Mouse (Mus musculus): Measurements from ENCODE around the gene Prorsd1. TPM values are rescaled to one million over a fixed set of nuclear protein-coding genes. Genes with fewer than 3 reads are reported as not detected.

The Prorsd1 gene
- polyA plus RNA-seq, 1 experiment from 2014 or later = 31.9 TPM

DNA sequence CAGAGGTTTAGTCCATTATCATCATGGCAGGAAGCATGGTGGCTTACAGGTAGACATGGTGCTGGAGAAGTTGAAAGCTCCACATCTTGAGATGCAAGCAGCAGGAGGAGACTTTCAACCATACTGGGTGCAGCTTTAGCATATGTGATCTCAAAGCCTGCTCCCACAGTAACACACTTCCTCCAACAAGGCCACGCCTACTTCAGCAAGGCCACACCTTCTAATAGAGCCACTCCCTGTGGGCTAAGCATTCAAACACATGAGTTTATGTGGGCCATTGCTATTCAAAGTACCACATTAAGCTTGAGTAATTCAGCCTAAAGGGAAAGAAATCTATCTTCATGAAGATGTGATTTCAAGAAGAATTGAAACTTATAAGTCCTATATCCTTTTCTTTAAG is 21.7 kb downstream of the Prorsd1 start:
- H3K27me3 ChIP-seq = no peaks in the 10 kb centered on the region
- no peaks in the 10 kb centered on the region for H3K4me1 ChIP-seq
- no peak overlapping the region for H3K9ac ChIP-seq
- H3K36me3 ChIP-seq = peaks cover 42% of the 10 kb centered on the region
- H3K27ac ChIP-seq = no peak overlapping the region
- H3K9me3 ChIP-seq = no peaks in the 10 kb centered on the region
- 97% methylated on average over 1 of the region's 1 CpGs for WGBS
- ATAC-seq (ENCODE audit: insufficient number of reproducible peaks, insufficient read depth, low FRiP score, low TSS enrichment, low read depth) = no peak
- no peak overlapping the region for H3K4me3 ChIP-seq
- H3K4me2 ChIP-seq = no peak overlapping the region

DNA sequence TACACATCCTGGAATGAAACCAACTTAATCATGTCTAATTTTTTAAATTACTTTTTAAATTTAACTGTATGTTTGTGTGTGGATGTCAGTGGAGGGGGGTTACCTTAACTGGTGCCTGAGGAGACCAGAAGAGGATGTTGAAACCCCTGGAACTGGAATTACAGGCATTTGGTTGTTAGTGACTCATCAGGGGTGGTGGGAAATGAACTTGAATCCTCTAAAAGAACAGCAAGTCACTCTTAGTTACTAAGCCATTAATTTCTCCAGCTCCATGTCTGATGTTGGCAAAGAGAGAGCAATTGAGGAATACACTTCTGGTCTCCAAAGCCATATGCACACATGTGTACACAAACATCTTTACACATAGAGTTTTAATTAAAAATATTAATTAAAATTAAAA is 40.2 kb downstream of the Prorsd1 start:
- Histone ChIP-seq H3K4me2 (no peak overlapping the region), H3K27me3 (no peaks in the 10 kb centered on the region), H3K4me3 (no peak overlapping the region), H3K9me3 (no peaks in the 10 kb centered on the region), H3K36me3 (peaks cover 28% of the 10 kb centered on the region), H3K4me1 (no peaks in the 10 kb centered on the region), H3K27ac (no peak overlapping the region), H3K9ac (no peak overlapping the region)
- ATAC-seq (ENCODE audit: insufficient number of reproducible peaks, insufficient read depth, low FRiP score, low TSS enrichment, low read depth) = no peak

Other genes starting within 250 kb of the Prorsd1 start
- 48.2 and 50.6 TPM in 2 replicates for gene Ccdc88a, start 141.4 kb downstream of the Prorsd1 start, polyA plus RNA-seq (2015; fragmentation: Nextera tagmentation; extraction: Ambion mirVana)
- 56.6 and 64.8 TPM in 2 replicates for gene Mtif2, start 11.4 kb upstream of the Prorsd1 start, polyA plus RNA-seq (2015; fragmentation: Nextera tagmentation; extraction: Ambion mirVana)
- 0.17 and 0.25 TPM in 2 replicates for gene Clhc1, start 32.9 kb upstream of the Prorsd1 start, polyA plus RNA-seq (2015; fragmentation: Nextera tagmentation; extraction: Ambion mirVana)
- 1,188 and 1,339 TPM in 2 replicates for gene Rps27a, start 33.1 kb upstream of the Prorsd1 start, polyA plus RNA-seq (2015; fragmentation: Nextera tagmentation; extraction: Ambion mirVana)
- 65.8 and 68.3 TPM in 2 replicates for gene Rtn4, start 177.9 kb upstream of the Prorsd1 start, polyA plus RNA-seq (2015; fragmentation: Nextera tagmentation; extraction: Ambion mirVana)